Mouse (Mus musculus) inflammation-experienced regulatory T-cells (primary cell): ENCODE measurements around the gene Bhlhe40. TPM values are rescaled to one million over a fixed set of nuclear protein-coding genes. Genes with fewer than 3 reads are reported as not detected.

Experiments used
- polyA plus RNA-seq, 2 experiments: library from polyadenylated mRNA; unstranded; fragments of 100-300 nt; shearing (Covaris generic); gene quantifications; one replicate each; pipeline ENCODE4 v1.2.1; 2017

Gene Bhlhe40
- 10 to 100 TPM; 57.4 to 66.9 TPM for polyA plus RNA-seq

GRCm38 (mm10) chr6:108660206-108660877, at the start of gene Bhlhe40:
TSS of gene Bhlhe40 (plus strand) at chr6:108660629.

Other genes starting within 250 kb of the Bhlhe40 start
- gene Arl8b, start 122.5 kb downstream of the Bhlhe40 start, polyA plus RNA-seq, result 10 to 100 TPM; 56.0 to 76.3 TPM
- gene Edem1, start 168.0 kb downstream of the Bhlhe40 start, polyA plus RNA-seq, result 100 to 1,000 TPM; 128 to 156 TPM